Mouse (Mus musculus): ENCODE data around the gene Kcnt2.

Kcnt2 gene

DNA sequence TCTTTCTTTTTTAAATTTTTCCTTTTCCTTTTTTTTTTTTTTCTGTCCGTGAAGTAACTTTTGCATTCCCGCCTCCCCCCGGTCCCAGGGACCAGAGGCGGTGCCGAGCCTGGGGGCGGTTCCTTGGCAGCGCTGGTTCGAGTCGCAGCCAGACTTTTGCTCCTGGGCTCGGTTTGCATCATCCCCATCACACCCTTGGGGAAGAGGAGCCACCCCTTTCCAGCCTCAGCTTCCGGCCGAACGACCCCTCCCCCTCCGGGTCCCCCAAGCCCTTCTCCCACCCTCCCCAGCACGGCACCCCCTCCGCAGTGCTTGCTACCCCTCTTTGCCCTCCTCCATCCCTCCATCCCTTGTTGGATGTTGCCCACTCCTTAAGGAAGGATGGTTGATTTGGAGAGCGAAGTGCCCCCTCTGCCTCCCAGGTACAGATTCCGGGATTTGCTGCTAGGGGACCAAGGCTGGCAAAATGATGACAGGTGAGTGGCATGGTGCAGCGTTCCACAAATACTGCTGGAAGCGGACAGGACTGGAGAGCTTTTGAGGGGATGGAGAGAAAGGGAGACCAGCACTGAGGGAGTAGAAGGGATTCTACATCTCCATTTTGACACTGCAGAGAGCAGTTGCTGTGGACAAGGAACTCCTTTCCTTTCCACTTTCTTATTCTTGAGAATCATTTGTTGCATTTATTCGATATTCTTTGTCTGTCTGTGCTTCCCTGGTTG is at the start of gene Kcnt2:
Gene Kcnt2 (plus strand): TSS at position 283 of the 722 bp plus-strand sequence.
- DNase-seq, result peak; percentile 62 to 69

DNA sequence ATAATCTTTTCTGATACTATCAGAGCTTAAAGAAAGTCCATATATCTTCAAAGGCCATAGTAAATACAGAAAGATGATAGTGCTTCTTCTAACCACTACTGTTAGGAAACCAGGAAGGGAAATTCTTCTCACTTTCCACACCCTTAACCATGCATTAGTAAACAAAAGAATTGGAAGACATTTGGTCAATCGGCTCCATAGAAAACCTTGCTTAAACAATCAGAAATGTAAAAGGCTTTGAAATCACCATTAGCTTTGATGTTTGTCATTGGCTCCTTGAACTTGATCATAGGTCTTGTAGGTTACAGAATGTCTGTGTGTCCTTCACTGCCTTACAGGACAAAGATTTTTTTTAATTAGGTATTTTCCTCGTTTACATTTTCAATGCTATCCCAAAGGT is 40.6 kb upstream of the Kcnt2 start:
- DNase-seq, result no peak

DNA sequence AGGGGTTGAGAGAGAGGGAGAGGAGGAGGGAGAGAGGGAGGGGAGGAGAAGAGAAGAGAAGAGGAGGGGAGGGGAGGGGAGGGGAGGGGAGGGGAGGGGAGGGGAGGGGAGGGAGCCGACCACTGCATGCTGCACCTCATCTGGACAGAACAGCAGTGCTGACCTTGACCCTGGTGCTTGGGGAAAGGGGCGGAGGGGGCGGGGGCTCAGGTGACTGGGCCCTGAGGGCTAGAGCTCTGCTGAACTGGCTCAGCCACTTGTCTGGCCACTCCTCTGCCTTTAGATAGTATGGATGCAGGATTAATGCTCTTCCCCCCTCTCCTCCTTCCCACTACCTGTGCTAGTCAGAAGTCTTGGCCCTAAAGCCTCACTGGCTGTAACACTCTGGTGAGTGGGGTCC is 20.7 kb upstream of the Kcnt2 start:
- DNase-seq, result no peak

DNA sequence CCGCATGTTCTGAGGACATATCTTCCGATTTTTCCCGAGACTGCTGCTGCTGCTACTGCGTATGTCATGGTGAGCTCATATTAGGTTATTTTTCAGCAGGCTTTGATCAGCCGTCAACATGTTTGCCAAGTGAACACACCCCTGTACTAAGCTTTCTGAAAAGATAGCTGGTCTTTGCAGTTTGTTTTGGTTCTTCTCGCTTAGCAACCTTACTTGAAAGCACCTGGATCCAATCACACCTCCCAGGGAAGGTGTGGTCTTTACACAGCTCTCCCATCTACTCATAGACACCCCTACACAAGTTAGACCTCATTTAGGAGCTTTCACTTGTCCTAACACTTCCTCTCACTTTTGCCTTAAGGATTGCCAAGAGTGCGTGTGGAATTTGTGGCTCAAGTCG is 19.3 kb upstream of the Kcnt2 start:
- DNase-seq, result no peak

DNA sequence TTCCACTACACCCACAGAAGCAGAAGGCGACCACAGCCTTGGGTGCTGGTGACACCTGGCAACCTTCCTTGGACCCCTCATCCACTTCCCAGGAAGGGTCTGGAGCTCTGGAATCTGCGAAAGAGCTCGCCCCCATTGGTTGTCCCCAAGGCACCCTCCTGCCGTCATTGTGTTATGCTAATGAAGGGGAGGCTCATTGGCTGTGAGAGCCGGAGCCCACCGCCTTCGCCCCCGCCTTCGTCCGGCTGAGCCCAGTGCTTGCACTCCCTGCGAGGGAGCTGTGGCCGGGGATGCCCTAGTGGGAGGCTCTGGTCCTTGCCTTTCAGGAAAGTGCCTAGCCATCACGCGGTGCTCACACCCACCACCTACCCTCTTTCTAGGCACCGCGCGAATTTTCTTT is 493 bp upstream of the Kcnt2 start:
- DNase-seq, result peak; percentile 82 to 86

DNA sequence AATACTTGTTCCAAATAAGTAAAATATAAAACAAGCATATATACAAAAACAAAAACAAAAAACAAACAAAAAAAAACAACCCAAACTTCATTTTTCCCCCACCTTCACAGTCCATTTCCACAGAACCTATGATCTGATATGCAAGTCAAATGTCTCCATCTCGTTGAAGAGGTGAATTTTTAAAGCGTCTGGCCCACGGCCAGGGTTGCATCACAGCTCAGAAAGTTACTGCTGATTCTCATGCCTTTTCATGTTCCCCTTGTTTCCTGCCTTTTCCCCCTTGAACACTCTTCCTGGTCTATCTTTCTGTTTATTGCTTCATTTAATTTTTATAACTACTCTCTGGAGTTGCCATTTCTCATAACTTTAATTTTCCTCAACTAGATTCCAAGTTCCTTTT is 18.7 kb downstream of the Kcnt2 start:
- DNase-seq, result peak in 1 of 2 experiments; percentile 17

DNA sequence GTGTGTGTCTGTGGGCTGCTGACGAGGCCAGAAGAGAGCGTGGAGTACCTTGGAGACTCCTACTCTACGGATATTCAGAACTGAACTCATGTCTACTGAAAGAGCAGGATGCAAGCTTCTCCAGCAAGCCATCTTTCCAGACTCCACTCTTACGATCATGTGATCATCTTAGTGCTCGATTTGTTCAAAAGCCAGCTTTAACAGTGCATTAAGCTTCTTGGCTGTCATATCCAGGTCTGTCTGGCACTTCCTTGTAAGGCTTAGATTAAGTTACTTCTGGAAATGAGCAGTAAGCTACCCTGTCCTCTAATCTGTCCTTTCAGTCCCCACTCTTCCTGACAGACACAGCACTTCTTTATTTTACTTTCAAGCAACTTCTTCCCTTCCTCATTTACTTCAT is 20.1 kb downstream of the Kcnt2 start:
- no peak for DNase-seq

DNA sequence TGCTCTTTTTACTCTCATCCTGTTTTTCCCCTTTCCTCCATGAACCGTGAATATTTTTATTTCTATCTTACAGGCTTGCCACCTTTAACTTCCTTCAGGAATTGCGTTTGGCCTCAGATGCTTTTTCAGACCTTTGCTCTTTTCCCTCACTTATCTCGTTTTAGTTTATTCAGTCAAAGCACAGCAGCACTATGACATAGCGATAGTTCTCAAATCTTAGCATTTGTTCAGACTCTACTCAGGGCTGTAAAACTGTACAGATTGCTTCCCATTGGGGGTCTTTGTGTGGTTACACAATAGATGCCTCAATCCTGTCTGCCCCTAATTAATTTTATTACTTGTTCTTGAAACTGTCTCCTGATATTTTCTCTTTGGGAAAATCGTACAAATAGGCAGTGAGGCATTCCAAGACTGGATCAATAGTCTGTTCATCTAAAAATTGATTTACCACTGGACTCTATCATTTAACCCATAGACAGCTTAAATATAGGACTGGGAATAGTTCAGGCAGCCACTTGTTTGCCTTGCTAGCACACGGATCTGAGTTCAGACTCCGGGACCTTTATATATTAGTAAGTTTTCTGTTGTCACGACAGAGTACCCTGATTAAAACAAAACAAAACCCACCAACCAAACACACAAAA is 20.8 kb downstream of the Kcnt2 start:
- no peak for DNase-seq

DNA sequence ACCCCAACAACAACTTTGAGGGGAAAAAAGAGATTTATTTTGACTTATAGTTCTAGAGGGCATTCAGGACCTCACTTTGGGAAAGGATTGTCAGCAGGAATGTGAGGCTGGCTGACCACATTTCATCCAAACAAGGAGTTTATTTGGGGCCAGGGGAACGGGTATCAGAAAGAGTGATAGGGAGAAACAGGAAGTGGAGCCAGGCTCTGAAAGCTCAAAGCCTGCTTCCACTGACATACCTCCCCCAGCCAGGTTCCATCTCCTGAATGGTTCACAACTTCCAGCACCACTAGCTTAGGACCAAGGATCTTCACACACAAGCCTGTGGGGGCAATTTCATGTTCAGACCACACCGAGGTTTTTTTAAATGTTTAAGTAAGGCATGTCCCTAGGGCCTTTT is 21.3 kb downstream of the Kcnt2 start:
- no peak for DNase-seq

DNA sequence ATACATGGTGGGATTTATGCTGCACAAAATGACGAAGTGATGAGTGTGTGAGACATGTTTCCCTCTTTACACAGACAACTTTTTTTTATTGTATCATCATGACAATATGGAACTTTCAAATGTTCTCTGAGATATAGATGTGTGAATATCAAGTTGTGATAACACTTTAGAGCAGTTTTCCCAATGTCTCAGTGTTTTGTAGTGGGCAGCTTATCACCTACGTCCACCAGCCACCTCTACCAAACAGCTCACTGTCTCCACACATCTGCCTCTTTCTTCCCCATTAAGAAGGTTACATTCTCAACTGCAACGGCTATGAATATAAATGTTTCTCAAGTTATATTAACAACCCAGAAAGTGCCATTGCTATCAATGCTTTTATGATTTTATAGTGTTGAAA is 27.7 kb downstream of the Kcnt2 start:
- no peak for DNase-seq

DNA sequence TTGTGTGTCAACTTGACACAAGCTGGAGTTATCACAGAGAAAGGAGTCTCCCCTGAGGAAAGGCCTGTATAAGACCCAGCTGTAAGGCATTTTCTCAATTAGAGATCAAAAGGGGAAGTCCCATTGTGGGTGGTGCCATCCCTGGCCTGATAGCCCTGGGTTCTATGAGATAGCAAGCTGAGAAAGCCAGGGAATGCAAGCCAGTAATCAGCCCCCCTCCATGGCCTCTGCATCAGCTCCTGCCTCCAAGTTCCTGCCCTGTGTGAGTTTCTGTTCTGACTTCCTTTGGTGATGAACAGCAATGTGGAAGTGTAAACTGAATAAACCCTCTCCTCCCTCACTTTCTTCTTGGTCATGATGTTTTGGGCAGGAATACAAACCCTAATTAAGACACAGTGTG is 29.9 kb downstream of the Kcnt2 start:
- no peak for DNase-seq

DNA sequence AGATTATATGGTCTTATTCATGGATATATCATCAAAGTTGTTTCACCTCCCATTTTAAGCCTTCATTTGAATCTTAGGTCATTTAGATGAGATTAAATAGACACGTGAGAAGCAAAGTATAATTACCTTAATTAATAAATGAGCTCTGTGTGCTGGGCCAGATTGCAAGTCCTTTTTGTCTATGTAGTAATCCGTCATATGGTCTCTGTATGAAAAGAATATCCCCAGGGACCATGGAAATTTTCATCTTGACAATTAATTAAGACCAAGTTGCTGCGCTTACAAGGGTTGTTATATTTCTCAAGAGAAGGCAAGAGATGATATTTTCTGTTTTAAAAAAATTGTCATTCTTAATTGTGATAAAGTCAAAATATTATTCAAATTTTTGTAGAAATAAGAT is 47.2 kb downstream of the Kcnt2 start:
- DNase-seq, result no peak

DNA sequence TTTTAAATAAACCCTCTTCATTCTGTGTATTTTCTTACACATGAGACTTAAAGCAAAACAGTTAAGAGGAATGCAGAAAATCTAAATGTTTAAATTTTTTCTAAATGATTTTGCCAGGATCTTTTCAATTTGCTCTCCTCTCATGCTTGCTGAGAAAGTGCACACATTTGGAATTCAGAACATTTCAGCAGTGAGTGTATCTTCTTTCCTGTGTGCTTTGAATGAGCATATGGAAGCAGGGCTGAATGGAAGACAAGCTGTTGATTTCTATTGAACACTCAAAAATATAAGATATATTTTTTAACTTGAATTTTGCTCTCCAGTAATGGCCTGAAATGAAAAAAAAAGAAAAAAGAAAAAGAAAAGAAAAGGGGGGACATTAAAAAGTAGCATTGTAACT is 49.5 kb downstream of the Kcnt2 start:
- DNase-seq, result no peak

DNA sequence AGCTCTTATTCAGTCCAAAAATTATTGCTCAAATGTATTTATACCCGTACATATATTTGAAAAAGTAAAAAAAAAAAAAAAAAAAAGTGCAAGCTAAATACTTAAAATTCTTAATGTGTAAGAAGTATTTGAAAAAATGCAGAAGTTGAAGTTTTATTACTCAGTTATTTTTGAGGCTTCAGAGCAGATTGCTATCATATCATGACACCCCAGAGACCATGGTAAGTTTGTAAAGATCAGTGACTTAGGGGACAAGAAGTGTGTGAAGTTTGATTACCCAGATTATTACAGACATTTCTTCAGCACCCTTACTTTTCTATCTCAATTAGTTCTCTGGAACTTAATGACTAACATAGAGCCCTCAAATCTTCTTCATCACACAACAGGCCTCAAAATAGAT is 58.3 kb downstream of the Kcnt2 start:
- DNase-seq, result no peak

DNA sequence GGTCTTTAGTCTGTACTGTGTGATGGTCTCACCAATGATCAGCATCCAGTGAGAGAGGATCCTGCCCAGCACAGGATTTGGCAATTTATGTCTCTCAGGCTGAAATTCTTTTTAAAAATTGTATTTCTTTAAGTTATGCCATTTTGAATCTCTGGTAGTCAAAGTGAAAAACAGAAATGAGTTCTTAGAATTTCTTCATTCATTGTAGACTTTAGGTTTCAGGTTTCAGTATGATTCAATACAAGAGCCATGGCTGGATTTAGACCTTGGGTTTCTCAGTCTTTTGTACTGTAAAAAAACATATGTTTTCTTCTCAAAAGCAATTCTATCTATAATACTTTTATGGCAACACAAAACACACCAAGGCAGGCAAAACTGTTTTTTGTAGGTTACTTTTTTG is 59.4 kb downstream of the Kcnt2 start:
- DNase-seq, result no peak

DNA sequence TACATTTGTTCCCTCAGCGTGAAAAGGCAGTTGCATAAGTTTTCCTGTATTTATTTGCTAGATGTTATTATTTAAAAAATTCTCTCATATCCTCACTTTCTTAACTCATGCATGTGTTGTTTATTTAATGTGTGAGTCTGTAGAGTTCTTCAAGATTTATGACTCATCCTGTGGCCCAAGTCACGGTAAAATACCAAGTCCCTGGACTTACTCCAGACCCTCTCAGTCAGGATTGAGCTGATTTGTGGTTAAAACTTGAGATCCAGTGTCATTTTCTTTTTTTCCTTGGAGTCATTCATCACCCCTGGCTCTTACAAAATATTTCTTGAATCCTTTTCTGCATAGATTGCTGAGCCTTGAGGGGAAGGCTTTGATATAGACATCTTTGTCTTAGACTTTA is 60.4 kb downstream of the Kcnt2 start:
- DNase-seq, result no peak

DNA sequence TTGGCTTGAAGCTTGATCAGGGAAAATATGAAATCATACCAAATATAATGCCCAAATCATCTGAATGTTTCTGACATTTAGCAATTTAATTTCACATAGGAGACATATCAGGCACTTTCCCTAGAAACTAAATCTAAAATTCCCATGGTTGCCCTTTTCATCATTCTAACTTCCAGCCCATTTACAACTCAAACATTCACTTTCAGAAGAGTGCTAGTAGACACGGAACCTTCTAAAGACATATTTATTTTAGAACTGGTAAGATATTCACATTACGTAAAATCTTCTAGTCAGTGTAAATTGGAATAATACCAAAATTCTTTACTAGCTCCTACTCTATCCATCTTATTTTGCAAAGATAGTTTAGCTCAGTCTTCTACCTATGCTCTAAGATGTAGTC is 64.8 kb downstream of the Kcnt2 start:
- no peak for DNase-seq

DNA sequence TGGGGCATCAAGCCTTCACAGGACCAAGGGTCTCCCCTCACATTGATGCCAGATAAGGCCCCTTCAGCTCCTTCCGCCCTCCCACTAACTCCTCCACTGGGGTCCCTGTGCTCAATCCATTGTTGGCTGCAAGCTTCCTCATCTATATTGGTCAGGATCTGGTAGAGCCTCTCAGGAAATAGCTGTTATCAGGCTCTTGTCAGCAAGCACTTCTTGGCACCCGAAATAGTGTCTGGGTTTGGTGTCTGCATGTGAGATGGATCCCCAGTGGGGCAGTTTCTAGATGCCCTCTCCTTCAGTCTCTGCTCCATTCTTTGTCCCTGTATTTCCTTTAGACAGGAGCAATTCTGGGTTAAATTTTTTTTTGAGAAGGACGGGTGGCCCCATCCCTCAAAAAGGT is 79.1 kb downstream of the Kcnt2 start:
- DNase-seq, result no peak

DNA sequence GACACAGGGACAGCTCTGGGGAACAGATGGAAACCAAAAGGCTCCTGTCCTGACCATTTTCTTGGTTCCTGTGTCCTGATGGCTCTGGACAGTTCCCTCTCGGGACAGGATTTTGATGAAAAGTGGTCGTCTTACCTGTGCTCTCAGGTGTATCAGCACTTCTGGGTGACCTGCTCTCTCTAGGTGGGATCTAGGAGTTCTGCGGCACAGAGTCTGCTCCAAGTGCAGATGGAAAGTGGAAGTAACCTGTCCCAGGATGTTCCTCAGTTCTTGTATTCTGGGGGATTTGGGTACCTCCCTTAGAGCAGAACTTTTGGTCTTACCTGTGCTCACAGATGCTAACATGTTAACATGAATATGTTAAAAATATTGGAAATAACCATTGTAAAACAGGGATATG is 80.8 kb downstream of the Kcnt2 start:
- DNase-seq, result no peak

DNA sequence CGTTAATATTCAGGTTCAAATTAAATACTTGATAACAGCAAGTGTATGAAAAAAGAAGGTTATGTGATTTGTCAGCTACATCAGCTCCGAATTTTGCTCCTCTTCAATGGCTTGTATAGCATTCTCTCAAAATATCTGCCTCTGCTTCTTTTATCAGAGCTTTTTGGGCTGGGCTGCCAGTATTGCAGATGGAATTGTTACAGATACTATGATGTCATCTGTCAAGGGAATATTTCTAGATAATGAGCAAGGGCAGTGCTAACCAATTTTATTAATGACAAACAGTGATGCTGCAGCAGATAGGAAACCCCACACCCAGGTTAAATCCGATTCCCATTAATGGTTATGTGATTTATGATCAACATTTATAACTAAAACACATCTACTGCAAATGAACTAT is 87.7 kb downstream of the Kcnt2 start:
- DNase-seq, result no peak

DNA sequence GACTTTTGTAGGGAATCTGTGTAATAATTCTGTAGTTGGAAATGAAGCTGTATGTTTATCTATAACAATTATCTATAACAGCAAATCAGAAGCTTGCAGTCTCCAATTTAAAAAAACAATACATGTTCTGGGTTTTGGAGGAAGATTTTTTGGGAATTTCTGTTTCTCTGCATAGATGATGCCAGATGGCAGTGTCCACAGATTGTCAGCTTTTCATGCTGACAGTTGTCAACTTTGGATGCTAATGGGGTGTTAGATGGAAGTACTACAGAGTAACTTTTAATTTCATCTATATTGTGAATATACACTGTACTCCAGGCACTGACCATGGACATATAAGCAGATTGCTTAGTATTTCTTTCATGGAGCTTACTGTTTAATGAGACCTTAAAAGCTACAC is 92.5 kb downstream of the Kcnt2 start:
- DNase-seq, result peak in 1 of 2 experiments; percentile 2

DNA sequence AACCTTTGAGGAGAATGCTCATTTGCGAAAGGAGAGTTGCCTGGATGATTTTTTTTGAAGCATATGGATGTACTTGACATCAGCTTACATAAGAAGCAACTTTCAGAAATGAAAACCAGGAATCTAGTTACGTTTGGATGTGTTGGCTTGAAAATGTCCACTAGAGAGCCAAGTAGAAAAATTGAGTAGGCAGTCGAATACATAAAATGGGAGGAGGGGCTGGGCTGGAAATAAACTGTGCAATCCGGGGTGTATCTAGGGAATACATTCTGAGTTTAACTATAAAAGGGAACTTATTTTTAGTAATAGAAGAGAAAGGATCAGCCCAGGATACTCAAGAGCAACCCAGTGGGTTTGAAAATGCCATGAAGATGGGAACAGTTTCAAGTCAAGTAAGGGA is 93.4 kb downstream of the Kcnt2 start:
- no peak for DNase-seq

DNA sequence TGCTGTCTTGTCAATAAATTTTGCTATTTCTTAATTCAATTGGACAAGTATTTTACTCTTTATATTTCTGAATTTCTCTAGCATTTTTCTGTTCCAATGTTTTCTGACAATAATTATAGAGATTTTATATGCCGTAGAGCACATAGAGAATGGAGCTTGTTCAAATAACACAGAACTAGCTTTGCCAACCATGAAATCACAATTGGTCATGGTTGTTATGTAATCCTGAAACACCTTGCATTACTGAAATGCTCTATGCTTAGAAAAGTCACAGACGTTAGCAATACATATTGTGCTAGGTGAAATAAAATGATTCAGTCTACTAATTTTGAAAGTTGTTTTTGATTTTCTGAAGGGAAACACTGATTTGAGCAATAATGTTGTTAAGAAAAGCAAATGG is 118.8 kb downstream of the Kcnt2 start:
- DNase-seq, result no peak

DNA sequence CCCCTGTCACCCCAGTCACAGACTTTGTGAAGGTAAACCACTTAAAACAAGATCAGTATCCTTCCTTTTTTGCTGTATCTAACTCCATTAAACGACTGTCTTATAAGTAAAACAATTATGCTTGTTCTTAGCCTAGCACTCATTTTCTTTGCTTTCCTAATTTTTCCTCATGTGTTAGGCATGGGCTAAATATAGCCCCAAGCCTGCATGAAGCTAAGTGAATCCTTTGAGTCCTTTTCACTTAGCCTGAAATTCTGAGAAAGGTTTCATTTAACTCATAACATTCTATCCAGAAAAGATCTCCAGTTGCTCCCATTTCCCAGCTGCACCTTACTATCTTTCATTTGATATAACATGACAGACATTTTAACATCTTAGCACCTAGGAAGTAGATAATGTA is 127.6 kb downstream of the Kcnt2 start:
- DNase-seq, result no peak

DNA sequence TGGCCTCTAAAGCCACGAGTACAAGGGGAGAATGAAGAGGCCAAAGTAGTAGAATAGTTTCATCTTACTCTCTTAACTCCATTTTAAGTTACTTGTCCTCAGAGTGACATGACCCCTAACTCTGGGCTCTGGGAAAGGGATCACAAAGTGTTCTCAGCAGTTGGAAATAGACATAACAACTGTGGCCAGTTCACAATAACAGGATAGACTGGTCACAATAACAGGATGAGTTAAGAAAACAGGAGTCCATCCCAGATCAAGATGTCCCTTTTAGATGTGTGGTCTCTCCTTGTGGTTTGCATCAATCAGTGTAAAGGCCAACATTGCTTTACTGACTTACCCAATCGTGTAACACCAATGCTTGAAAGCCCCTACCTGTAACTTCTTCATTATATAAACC is 132.8 kb downstream of the Kcnt2 start:
- DNase-seq, result no peak
